Mouse (Mus musculus): ENCODE measurements around the gene Stam. TPM values are rescaled to one million over a fixed set of nuclear protein-coding genes. Genes with fewer than 3 reads are reported as not detected.
A peak's percentile ranks its signal among the peaks of the same experiment; 100 is the strongest.

Gene Stam
- polyA plus RNA-seq, 1 experiment from 2014 or later = 63.3 TPM

DNA sequence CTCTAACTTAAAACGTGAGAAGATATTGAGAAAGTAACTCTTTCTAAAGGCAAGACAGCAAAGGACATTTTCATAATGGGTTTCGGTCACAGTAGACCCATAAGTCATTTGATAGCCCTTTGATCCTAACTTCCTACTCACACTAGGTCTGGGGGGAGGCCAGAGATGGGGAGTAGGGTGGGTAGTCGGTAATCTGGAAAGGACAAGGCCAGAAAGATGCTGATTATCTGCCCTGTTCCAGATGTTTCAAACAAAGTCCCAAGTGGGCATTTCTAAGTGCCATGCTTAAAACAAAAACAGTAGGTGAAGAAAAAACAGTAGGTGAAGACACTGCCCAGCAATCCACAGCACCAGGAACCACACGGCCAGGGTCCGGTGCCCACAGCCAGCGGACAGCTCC is 19.2 kb upstream of the Stam start:
- Histone ChIP-seq H3K4me3 (ENCODE audit: low read depth, low read length) (peak overlapping the region; percentile 77), H3K9ac (ENCODE audit: low read depth, low read length) (peak overlapping the region; percentile 88), H3K36me3 (ENCODE audit: control insufficient read depth, insufficient read depth, low read length) (no peaks in the 10 kb centered on the region), H3K27me3 (ENCODE audit: control insufficient read depth, insufficient read depth, low read length) (no peaks in the 10 kb centered on the region), H3K9me3 (replicated peaks; ENCODE audit: control insufficient read depth, low read length) (no peaks in the 10 kb centered on the region), H3K4me1 (ENCODE audit: control insufficient read depth, insufficient read depth, low read length) (peaks cover 12% of the 10 kb centered on the region), H3K27ac (ENCODE audit: low read depth, low read length) (peak overlapping the region; percentile 97), H3K4me2 (peak overlapping the region; percentile 73)
- ATAC-seq (replicated peaks; ENCODE audit: insufficient number of reproducible peaks, low FRiP score, low TSS enrichment) = no peak
- WGBS (ENCODE audit: insufficient replicate concordance) = 3% methylated on average over 6 of the region's 6 CpGs

DNA sequence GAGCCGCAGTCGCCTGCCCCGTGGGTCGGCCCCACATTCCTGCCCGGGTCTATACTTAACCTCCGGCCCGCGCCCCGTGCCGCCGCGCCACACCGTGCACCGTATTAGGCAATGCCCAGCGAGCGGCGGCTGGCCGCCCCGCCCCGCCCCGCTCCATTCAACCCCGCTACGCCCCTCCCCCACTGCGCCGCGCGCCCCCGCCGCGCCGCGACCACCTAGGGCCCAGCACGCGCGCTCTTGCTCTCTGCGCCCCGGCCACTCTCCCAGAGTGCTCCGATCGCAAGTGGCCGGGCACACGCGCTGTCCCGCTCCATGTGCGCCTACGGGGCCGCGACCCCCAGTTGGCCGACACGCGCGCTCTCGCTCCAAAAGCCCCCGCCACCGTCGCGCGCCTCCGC is 18.7 kb upstream of the Stam start:
- peak overlapping the region; percentile 73 for H3K4me2 ChIP-seq
- H3K9me3 ChIP-seq (replicated peaks; ENCODE audit: control insufficient read depth, low read length) = no peaks in the 10 kb centered on the region
- peak overlapping the region; percentile 77 for H3K4me3 ChIP-seq (ENCODE audit: low read depth, low read length)
- under 1% methylated on average over 50 of the region's 58 CpGs for WGBS (ENCODE audit: insufficient replicate concordance)
- H3K27me3 ChIP-seq (ENCODE audit: control insufficient read depth, insufficient read depth, low read length) = no peaks in the 10 kb centered on the region
- peak overlapping the region; percentile 88 for H3K9ac ChIP-seq (ENCODE audit: low read depth, low read length)
- peaks cover 12% of the 10 kb centered on the region for H3K4me1 ChIP-seq (ENCODE audit: control insufficient read depth, insufficient read depth, low read length)
- peak; percentile 91 for ATAC-seq (replicated peaks; ENCODE audit: insufficient number of reproducible peaks, low FRiP score, low TSS enrichment)
- peak overlapping the region; percentile 97 for H3K27ac ChIP-seq (ENCODE audit: low read depth, low read length)
- H3K36me3 ChIP-seq (ENCODE audit: control insufficient read depth, insufficient read depth, low read length) = no peaks in the 10 kb centered on the region

DNA sequence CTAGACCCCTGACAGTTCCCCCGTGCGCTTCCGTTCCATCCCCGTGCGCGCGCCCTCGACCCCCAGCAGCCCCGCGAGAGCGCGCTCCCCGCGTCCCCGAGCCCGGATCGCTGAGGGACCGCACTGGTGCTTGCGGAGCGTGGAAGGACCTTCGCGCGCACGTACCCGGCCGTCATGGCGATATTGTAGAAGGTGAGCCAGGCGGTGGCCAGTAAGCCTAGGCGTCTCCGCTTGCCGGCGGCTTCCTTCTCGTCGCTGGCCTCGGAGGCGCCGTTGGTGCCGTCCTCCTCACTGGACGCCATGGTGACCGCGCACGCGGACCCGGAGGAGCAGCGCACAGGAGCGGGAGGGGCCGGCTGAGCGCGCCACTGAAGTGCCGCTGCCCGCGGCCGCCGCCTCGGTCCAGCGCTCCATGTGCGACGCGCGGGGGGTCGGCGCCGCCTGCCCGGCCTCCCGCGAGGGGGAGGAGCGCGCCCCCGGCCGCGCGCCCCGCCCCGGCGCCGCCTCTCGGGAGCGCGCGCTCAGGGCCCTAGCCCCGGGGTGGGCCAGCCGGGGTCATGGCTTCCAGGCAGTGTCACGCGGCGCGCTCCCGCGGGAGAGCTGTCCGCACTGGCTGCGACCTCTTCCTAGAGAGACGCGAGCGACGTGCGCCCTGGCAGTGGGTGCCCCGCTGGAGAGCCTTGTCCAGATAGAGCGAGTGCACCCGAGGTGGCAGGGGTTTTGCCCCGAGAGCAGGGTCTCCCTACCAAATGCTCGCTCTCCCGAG is 18.1 kb upstream of the Stam start, which contains the start of gene Hacd1:
TSS of gene Hacd1 (minus strand) at position 570 of the 766 bp plus-strand sequence.
- Histone ChIP-seq H3K4me1 (ENCODE audit: control insufficient read depth, insufficient read depth, low read length) (peaks cover 12% of the 10 kb centered on the region), H3K9me3 (replicated peaks; ENCODE audit: control insufficient read depth, low read length) (no peaks in the 10 kb centered on the region), H3K27ac (ENCODE audit: low read depth, low read length) (peak within 1 kb of the TSS; percentile 97), H3K9ac (ENCODE audit: low read depth, low read length) (peak within 1 kb of the TSS; percentile 88), H3K4me3 (ENCODE audit: low read depth, low read length) (peak within 1 kb of the TSS; percentile 77), H3K27me3 (ENCODE audit: control insufficient read depth, insufficient read depth, low read length) (no peaks in the 10 kb centered on the region), H3K4me2 (peak within 1 kb of the TSS; percentile 73), H3K36me3 (ENCODE audit: control insufficient read depth, insufficient read depth, low read length) (no peaks in the 10 kb centered on the region)
- under 1% methylated on average over 86 of the region's 101 CpGs for WGBS (ENCODE audit: insufficient replicate concordance)
- peak; percentile 78 for ATAC-seq (replicated peaks; ENCODE audit: insufficient number of reproducible peaks, low FRiP score, low TSS enrichment)

GRCm38 (mm10) chr2:14065704-14066650 is 7.9 kb upstream of the Stam start:
- Histone ChIP-seq H3K9me3 (replicated peaks; ENCODE audit: control insufficient read depth, low read length) (no peaks in the 10 kb centered on the region), H3K4me2 (no peak overlapping the region), H3K9ac (ENCODE audit: low read depth, low read length) (no peak overlapping the region), H3K27me3 (ENCODE audit: control insufficient read depth, insufficient read depth, low read length) (no peaks in the 10 kb centered on the region), H3K4me1 (ENCODE audit: control insufficient read depth, insufficient read depth, low read length) (no peaks in the 10 kb centered on the region), H3K4me3 (ENCODE audit: low read depth, low read length) (no peak overlapping the region), H3K27ac (ENCODE audit: low read depth, low read length) (no peak overlapping the region), H3K36me3 (ENCODE audit: control insufficient read depth, insufficient read depth, low read length) (no peaks in the 10 kb centered on the region)
- 85% methylated on average over 2 of the region's 2 CpGs for WGBS (ENCODE audit: insufficient replicate concordance)
- ATAC-seq (replicated peaks; ENCODE audit: insufficient number of reproducible peaks, low FRiP score, low TSS enrichment) = no peak

DNA sequence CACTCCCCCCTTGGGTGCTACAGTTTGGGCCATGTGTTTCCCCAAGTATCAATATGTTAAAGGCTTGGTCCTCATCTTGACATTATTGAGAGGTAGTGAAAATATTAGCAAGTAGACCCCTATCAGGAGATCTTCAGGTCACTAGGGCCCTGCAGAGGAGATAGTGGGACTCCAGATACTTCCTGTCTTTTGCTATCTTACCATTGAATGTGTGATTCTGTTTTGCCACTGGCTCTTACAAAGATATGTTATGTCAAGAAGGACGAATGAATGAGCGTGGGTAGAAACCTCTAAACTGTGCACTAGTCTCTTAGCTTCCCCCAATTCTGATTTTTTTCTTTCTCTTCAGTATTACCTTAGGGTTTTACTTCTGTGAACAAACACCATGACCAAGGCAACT is 4.9 kb upstream of the Stam start:
- ATAC-seq (replicated peaks; ENCODE audit: insufficient number of reproducible peaks, low FRiP score, low TSS enrichment) = no peak
- 73% methylated on average over 2 of the region's 2 CpGs for WGBS (ENCODE audit: insufficient replicate concordance)
- H3K9me3 ChIP-seq (replicated peaks; ENCODE audit: control insufficient read depth, low read length) = no peaks in the 10 kb centered on the region
- H3K27ac ChIP-seq (ENCODE audit: low read depth, low read length) = no peak overlapping the region
- H3K27me3 ChIP-seq (ENCODE audit: control insufficient read depth, insufficient read depth, low read length) = no peaks in the 10 kb centered on the region
- no peaks in the 10 kb centered on the region for H3K36me3 ChIP-seq (ENCODE audit: control insufficient read depth, insufficient read depth, low read length)
- H3K9ac ChIP-seq (ENCODE audit: low read depth, low read length) = no peak overlapping the region
- H3K4me2 ChIP-seq = no peak overlapping the region
- no peaks in the 10 kb centered on the region for H3K4me1 ChIP-seq (ENCODE audit: control insufficient read depth, insufficient read depth, low read length)
- H3K4me3 ChIP-seq (ENCODE audit: low read depth, low read length) = no peak overlapping the region

- H3K27me3 ChIP-seq (ENCODE audit: control insufficient read depth, insufficient read depth, low read length) = no peaks in the 10 kb centered on the region
Measured at GRCm38 (mm10) chr2:14070466-14070865, 3.4 kb upstream of the Stam start.

GRCm38 (mm10) chr2:14073008-14073361 is 913 bp upstream of the Stam start:
- ATAC-seq (replicated peaks; ENCODE audit: insufficient number of reproducible peaks, low FRiP score, low TSS enrichment) = no peak
- no peaks in the 10 kb centered on the region for H3K36me3 ChIP-seq (ENCODE audit: control insufficient read depth, insufficient read depth, low read length)
- no peaks in the 10 kb centered on the region for H3K27me3 ChIP-seq (ENCODE audit: control insufficient read depth, insufficient read depth, low read length)
- H3K27ac ChIP-seq (ENCODE audit: low read depth, low read length) = peak overlapping the region; percentile 97
- peak overlapping the region; percentile 90 for H3K9ac ChIP-seq (ENCODE audit: low read depth, low read length)
- peak overlapping the region; percentile 63 for H3K4me2 ChIP-seq
- WGBS (ENCODE audit: insufficient replicate concordance) = 14% methylated on average over 8 of the region's 8 CpGs
- no peaks in the 10 kb centered on the region for H3K9me3 ChIP-seq (replicated peaks; ENCODE audit: control insufficient read depth, low read length)
- H3K4me1 ChIP-seq (ENCODE audit: control insufficient read depth, insufficient read depth, low read length) = peaks cover 11% of the 10 kb centered on the region
- peak overlapping the region; percentile 91 for H3K4me3 ChIP-seq (ENCODE audit: low read depth, low read length)

More at GRCm38 (mm10) chr2:14070466-14070865, 3.4 kb upstream of the Stam start:
- Histone ChIP-seq H3K9ac (ENCODE audit: low read depth, low read length) (no peak overlapping the region), H3K9me3 (replicated peaks; ENCODE audit: control insufficient read depth, low read length) (no peaks in the 10 kb centered on the region), H3K27ac (ENCODE audit: low read depth, low read length) (no peak overlapping the region), H3K36me3 (ENCODE audit: control insufficient read depth, insufficient read depth, low read length) (no peaks in the 10 kb centered on the region), H3K4me2 (no peak overlapping the region), H3K4me3 (ENCODE audit: low read depth, low read length) (no peak overlapping the region), H3K4me1 (ENCODE audit: control insufficient read depth, insufficient read depth, low read length) (peaks cover 4% of the 10 kb centered on the region)
- WGBS (ENCODE audit: insufficient replicate concordance) = 78% methylated on average over 8 of the region's 8 CpGs
- no peak for ATAC-seq (replicated peaks; ENCODE audit: insufficient number of reproducible peaks, low FRiP score, low TSS enrichment)

- WGBS (ENCODE audit: insufficient replicate concordance) = under 1% methylated on average over 38 of the region's 38 CpGs
- ATAC-seq (replicated peaks; ENCODE audit: insufficient number of reproducible peaks, low FRiP score, low TSS enrichment) = no peak; the same call in 1 of the 2 replicates
- Histone ChIP-seq H3K4me1 (ENCODE audit: control insufficient read depth, insufficient read depth, low read length) (peaks cover 11% of the 10 kb centered on the region), H3K9me3 (replicated peaks; ENCODE audit: control insufficient read depth, low read length) (no peaks in the 10 kb centered on the region), H3K27me3 (ENCODE audit: control insufficient read depth, insufficient read depth, low read length) (no peaks in the 10 kb centered on the region), H3K9ac (ENCODE audit: low read depth, low read length) (peak overlapping the region; percentile 90), H3K4me2 (peak overlapping the region; percentile 63), H3K4me3 (ENCODE audit: low read depth, low read length) (peak overlapping the region; percentile 91), H3K27ac (ENCODE audit: low read depth, low read length) (peak overlapping the region; percentile 97), H3K36me3 (ENCODE audit: control insufficient read depth, insufficient read depth, low read length) (no peaks in the 10 kb centered on the region)
Measured at GRCm38 (mm10) chr2:14074221-14074901, 463 bp downstream of the Stam start.
